Mouse (Mus musculus) adrenal gland, postnatal 0 days (tissue): ENCODE results near the gene Tmem79. TPM values are rescaled to one million over a fixed set of nuclear protein-coding genes. Genes with fewer than 3 reads are reported as not detected.

Source experiments
- polyA plus RNA-seq: library from polyadenylated mRNA; unstranded; fragments of >200 nt; fragmentation: Nextera tagmentation; extraction: Ambion mirVana; gene quantifications from 2 replicates; pipeline ENCODE4 v1.2.1, GENCODE M21; 2015

Gene Tmem79
- polyA plus RNA-seq: 2.1 and 2.2 TPM in 2 replicates

DNA sequence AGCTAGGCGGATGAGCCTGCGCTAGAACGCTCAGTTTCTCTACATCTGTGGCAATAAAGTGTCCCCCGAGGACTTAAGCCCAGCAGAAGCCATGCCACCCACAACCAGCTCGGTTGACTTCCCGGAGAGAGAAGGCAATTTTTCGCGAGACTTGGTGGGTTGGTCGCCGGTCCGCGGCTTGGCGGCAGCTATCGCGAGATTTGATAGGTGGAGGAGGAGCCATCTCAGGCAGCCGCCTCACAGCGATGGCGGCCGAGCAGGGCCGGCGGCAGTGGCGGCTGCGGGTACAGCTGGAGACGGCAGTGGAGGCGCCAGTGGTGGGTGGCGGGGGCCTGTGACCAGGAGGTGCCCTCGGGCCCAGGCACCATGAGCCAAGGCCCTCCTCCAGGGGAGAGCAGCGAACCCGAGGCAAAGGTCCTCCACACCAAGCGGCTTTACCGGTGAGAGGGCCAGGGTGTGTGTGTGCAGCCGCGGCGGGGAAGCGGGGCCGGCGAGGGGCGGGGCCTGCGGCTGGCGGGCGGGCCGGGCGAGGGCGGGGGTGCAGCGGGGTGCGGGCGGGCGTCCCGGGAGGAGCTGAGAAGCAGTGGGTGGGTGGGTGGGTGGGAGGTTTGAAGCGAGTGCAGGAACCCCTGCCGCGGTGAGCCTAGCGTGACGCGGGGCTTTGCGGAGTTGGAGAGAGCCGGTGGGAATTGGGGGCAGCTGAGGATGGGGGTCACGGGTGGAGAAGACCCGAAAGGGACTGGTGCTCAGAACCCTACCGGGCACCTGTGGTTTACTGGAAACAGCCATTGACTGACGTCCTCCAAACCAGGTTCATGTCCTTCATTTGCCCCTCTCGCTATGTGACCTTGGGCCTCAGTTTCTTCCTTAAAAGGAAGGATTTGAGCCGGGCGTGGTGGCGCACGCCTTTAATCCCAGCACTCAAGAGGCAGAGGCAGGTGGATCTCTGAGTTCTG, at the start of gene Tmem79, which contains the start of gene Smg5:
Tmem79 (minus strand) TSS at position 91 of the 956 bp plus-strand sequence.
Smg5 (plus strand) TSS at position 203 of the 956 bp plus-strand sequence.

DNA sequence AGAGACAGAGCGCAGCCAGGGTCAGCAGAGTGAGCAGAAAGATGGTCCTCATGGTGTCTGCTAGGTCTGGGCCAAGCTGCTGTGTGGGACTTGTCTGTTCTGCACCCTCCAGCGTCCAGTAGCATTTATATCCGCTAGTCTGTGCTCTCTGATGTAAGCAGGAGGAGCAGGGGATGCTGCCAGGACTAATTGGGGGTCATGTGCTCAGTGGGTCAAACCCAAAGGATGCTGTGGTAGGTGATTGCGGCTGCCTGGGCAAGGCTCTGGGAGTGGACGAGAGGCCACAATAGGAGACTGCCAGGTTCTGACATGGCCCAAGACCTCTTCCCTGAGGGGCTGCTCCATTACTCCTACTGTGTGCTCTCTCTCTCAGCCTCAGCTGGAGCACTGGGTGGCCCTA, 48.4 kb upstream of the Tmem79 start, which contains the start of gene Bglap:
Bglap (minus strand) TSS at position 101 of the 400 bp plus-strand sequence.

DNA sequence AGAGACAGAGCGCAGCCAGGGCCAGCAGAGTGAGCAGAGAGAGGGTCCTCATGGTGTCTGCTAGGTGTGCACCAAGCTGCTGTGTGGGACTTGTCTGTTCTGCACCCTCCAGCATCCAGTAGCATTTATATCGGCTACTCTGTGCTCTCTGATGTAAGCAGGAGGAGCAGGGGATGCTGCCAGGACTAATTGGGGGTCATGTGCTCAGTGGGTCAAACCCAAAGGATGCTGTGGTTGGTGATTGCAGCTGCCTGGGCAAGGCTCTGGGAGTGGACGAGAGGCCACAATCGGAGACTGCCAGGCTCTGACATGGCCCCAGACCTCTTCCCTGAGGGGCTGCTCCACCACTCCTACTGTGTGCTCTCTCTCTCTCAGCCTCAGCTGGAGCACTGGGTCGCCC, 42.7 kb upstream of the Tmem79 start, which contains the start of gene Bglap2:
Bglap2 (minus strand) TSS at position 101 of the 400 bp plus-strand sequence.

DNA sequence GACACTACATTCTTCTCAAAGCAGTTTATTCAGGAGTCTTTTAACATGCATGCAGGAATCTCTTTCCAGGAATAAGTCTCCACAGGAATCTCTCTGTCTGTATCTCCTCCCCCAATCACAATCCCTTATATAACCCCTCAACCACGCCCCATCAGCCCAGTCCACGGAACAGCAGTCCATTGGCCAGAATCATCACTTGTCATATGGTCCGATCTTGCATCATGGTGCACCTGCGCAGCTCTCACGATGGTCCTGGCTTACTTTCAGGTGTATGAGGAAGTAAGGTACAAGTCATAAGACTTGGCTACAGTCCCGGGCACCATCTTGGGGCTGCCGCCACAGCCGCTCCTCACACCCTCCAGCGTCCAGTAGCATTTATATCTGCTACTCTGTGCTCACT, 36.7 kb upstream of the Tmem79 start, which contains the start of gene Bglap3:
Bglap3 (minus strand) TSS at position 101 of the 400 bp plus-strand sequence.

DNA sequence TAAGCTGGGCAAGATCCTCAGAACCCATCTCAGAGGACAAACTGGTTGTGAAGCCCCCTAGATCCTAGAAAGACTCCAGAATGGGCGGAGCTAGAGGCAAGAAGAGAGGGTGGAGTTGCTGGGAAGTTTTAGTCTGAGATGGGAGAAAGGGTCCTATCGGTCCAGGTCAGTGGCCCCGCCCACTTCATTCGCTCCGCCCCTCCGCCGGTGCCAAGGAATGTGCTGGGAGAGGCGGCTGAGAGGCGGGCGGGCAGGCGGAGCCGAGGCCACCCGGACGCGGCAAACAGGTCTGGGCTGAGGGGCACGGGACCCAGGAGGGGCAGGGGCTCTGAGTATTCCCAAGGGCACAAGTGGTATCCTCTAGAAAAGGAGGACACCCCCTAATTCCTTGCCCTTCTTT, 28.4 kb upstream of the Tmem79 start, which contains the start of gene Paqr6:
Paqr6 (plus strand) TSS at position 248 of the 400 bp plus-strand sequence.

DNA sequence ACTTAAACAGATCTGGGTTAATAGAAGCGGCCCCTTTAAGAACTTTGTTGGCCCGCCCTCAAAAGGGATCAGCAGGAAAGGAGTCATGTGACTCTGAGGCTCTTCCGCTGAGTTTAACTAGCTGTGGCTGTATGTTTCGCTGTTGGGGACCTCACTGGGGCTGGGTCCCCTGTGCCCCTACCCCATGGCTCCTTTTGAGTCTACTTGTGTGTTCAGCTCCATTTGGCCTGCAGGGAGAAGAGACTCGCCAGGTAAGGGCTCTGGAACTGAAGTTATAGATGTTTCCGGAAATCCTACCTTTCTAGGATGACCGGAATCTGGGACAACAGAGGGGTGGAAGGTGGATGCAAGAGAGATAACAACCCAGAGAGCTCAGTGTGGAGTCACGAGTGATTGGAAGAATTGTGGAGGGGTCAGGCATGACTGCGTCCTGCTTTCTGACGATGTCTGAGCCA, 11.0 kb downstream of the Tmem79 start, which contains the start of gene Glmp:
Glmp (plus strand) TSS at position 73 of the 455 bp plus-strand sequence.

DNA sequence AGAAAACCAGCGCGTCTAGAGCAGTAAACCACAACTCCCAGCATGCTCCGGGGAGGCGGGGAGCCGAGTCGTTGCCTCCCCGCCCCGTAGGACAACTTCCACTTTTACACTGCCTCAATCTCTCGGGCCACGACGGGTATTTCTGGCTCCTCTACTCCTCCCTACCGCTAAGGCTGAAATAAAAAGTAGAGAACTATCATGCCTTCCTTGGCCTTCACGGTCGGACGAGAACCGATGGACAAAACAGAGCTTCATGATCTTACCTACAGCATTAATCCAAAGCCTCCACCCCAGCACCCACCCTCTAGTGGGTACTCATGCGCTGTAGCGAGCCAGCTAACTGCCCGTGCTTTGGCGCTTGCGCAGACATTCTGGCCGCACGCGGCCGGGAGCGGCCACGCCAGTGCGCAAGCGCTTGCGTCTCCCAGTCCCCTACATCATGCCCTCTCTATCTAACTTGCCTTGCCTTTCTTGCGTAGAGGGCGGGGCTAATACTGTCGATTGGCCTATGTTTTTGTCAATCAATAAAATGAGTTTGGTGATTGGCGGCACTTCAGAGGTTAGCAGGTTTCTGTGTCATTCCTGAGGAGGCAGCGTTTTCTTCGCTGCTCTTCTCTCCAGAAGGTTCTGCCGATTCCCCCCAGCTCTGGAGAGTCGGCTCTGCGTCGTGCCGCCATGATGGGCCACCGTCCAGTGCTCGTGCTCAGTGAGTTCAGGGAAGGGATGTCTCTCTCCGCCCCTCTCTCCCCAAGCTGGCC, 39.2 kb downstream of the Tmem79 start, which contains the start of the genes Tsacc and Cct3:
Tsacc (minus strand) TSS at position 439 of the 758 bp plus-strand sequence.
Cct3 (plus strand) TSS at position 556 of the 758 bp plus-strand sequence.

DNA sequence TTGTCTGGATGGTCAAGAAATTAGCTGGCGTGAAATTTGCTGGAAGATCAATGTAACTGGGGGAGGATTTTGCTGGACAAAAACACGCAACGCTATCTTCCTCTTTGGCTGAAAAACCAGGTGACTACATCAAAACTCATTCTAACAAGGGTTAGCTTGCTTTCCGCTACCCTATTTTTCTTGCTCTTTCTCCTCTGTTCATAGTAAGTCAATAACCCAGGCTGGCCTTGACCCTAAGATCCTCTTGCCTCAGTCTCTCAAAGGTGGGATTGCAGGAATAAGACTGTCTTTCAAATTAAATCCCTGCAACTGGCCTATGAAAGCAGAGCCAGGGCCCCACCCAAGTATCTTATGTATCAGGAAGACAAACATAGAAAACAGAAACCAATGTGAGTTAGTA, 48.8 kb downstream of the Tmem79 start, which contains the start of gene Gm38392:
Gm38392 (minus strand) TSS at position 101 of the 400 bp plus-strand sequence.

Other genes with a start within 250 kb of the Tmem79 start
- 16.6 and 22.4 TPM in 2 replicates for gene Mef2d, start 193.8 kb downstream of the Tmem79 start, polyA plus RNA-seq
- 0.44 and 0.46 TPM in 2 replicates for gene Rhbg, start 81.4 kb downstream of the Tmem79 start, polyA plus RNA-seq
- 0.19 and 0.44 TPM in 2 replicates for gene Gm38392, start 48.9 kb downstream of the Tmem79 start, polyA plus RNA-seq
- 28.9 and 48.6 TPM in 2 replicates for gene Tsacc, start 39.1 kb downstream of the Tmem79 start, polyA plus RNA-seq
- 229 and 265 TPM in 2 replicates for gene Cct3, start 39.0 kb downstream of the Tmem79 start, polyA plus RNA-seq
- gene Glmp, start 11.1 kb downstream of the Tmem79 start, polyA plus RNA-seq: 174 and 296 TPM in 2 replicates
- 15.7 and 22.3 TPM in 2 replicates for gene Smg5, start 112 bp upstream of the Tmem79 start, polyA plus RNA-seq
- 24.2 and 53.0 TPM in 2 replicates for gene Paqr6, start 28.4 kb upstream of the Tmem79 start, polyA plus RNA-seq
- 0.55 TPM in 1 of 2 replicates, not detected in the other for gene Bglap3, start 36.6 kb upstream of the Tmem79 start, polyA plus RNA-seq
- gene Bglap2, start 42.6 kb upstream of the Tmem79 start, polyA plus RNA-seq: not detected in 2 replicates
- gene Bglap, start 48.3 kb upstream of the Tmem79 start, polyA plus RNA-seq: 0.59 and 0.93 TPM in 2 replicates
- gene Pmf1, start 74.2 kb upstream of the Tmem79 start, polyA plus RNA-seq: 46.1 and 61.3 TPM in 2 replicates
- 12.5 and 15.6 TPM in 2 replicates for gene Slc25a44, start 89.0 kb upstream of the Tmem79 start, polyA plus RNA-seq
- gene Sema4a, start 125.0 kb upstream of the Tmem79 start, polyA plus RNA-seq: 4.1 and 5.2 TPM in 2 replicates
- gene Lmna, start 173.8 kb upstream of the Tmem79 start, polyA plus RNA-seq: 128 and 130 TPM in 2 replicates
- 2.7 and 3.6 TPM in 2 replicates for gene Mex3a, start 196.2 kb upstream of the Tmem79 start, polyA plus RNA-seq
- 0.58 and 0.88 TPM in 2 replicates for gene Rab25, start 212.2 kb upstream of the Tmem79 start, polyA plus RNA-seq
- gene Lamtor2, start 216.9 kb upstream of the Tmem79 start, polyA plus RNA-seq: 141 and 169 TPM in 2 replicates
- 19.2 and 23.5 TPM in 2 replicates for gene Ubqln4, start 217.6 kb upstream of the Tmem79 start, polyA plus RNA-seq
- 269 and 288 TPM in 2 replicates for gene Ssr2, start 239.7 kb upstream of the Tmem79 start, polyA plus RNA-seq